Mouse (Mus musculus): Measurements from ENCODE around the gene Rsf1.

DNA sequence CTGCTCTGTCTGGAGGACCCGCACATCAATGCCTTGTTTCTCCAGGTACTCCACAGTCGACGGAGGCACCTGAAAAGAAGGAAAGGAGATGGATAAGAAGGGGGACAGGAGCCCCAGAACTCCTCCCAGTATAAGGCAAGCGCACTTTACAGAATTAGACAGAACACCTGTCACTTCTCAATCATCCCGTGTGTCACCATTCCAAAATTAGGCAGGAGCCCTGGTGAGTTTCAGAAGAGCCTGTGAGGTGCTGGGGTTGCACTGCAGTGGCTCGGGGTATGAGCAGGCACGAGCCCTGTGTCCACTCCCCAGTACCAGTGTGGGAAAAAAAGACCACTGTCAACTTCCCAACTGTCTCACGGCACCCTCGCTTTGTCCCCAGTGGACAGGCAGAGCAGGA lies 29.0 kb upstream of the Rsf1 start:
- no peak for TF ChIP-seq GATA1 (IDR thresholded peaks at IDR 0.05; ENCODE audit: low read length)
- no peak for TF ChIP-seq TAL1 (IDR thresholded peaks at IDR 0.05; ENCODE audit: low read length)
